Mouse (Mus musculus): ENCODE results near the gene Tlr2. TPM values are rescaled to one million over a fixed set of nuclear protein-coding genes. Genes with fewer than 3 reads are reported as not detected.

Tlr2 gene
- total and polyA plus RNA-seq, 3 experiments: 0.05 TPM; not detected in 2

DNA sequence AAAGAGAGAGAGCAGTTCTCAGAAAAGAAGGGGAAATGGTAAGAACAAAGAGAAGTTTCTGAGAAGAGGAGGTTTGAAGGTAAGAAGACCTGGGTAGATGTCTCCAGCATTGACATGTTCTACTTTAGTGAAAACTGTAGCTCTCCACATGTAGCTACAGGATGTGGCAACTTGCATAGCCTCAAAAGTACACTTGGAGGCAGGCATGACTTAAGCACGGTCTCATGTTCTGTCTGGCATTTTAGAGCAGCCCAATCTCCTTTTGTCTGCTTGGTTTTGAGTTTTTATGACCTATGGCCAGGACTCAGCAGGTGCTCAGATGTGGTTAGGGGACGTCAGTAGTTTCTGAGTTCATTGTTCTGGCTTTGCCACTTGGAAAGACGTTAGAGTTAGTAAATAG, 50.1 kb downstream of the Tlr2 start:
- peaks cover 5% of the 10 kb centered on the region; the same call in 1 of the 2 replicates for H3K27me3 ChIP-seq (ENCODE audit: insufficient read depth, low read length)
- no peak for TF ChIP-seq CTCF (IDR thresholded peaks at IDR 0.05; ENCODE audit: low read depth, low read length)
- TF ChIP-seq GATA2 (IDR thresholded peaks at IDR 0.05; ENCODE audit: borderline replicate concordance, low read depth, low read length): no peak
- no peak for TF ChIP-seq TAL1 (conservative IDR thresholded peaks at IDR 0.05; ENCODE audit: low read depth, low read length)
- no peak for TF ChIP-seq POLR2AphosphoS5 (IDR thresholded peaks at IDR 0.05; ENCODE audit: insufficient replicate concordance, low read depth, low read length)
- TF ChIP-seq GATA1 (IDR thresholded peaks at IDR 0.05; ENCODE audit: borderline replicate concordance, low read length): no peak
- ATAC-seq (ENCODE audit: extremely low read depth, insufficient number of reproducible peaks, low FRiP score, poor library complexity, severe bottlenecking) (no peak), DNase-seq (ENCODE audit: low spot score) (no peak)
- H3K9me3 ChIP-seq (replicated peaks): no peaks in the 10 kb centered on the region
- H3K36me3 ChIP-seq (replicated peaks): no peaks in the 10 kb centered on the region
- H3K4me3 ChIP-seq (ENCODE audit: low read depth, low read length): no peak overlapping the region
- H3K4me1 ChIP-seq (ENCODE audit: insufficient read depth, low read depth, low read length): no peaks in the 10 kb centered on the region; the same call in 1 of the 2 replicates

DNA sequence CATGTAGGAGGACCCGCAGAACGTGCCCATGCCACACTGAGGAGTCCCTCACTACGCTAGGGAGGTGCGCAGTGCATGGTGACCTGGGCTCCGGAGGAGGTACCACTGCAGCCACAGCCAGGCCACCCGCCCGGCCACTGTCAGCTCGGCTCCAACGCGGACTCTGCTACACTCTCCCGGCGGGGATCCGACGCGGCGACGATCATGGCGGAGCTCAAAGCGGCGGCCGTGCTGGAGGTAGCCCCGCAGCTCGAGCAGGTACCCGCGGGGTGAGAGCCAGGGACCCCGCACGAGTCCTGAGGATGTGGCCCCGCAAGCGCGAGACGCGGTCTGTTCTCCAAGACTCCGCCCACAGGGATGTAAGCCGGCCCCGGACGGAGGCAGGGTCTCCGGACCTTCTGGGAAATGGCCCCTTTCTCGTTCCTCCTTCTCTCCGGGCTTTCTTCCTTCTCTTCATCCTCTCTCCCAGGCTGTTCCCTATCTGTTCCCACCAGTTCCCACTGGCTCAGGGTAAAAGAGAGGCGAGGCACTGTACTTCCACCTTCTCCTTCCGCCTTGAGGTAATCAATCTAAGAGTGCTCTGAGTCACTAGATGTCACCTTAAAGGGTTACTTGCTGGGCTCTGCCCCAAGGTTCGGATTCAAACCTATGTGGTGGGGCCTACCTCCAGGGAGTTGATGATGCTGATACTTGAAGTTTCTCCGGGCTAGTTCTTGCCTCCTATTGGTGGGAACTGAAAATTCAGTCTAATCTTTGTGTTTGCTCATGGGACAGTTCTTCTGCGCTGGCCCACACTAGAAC, 51.7 kb downstream of the Tlr2 start:
- peaks cover 5% of the 10 kb centered on the region; the same call in 1 of the 2 replicates for H3K27me3 ChIP-seq (ENCODE audit: insufficient read depth, low read length)
- no peaks in the 10 kb centered on the region; the same call in 1 of the 2 replicates for H3K4me1 ChIP-seq (ENCODE audit: insufficient read depth, low read depth, low read length)
- TF ChIP-seq POLR2AphosphoS5 (IDR thresholded peaks at IDR 0.05; ENCODE audit: insufficient replicate concordance, low read depth, low read length) (no peak), GATA1 (IDR thresholded peaks at IDR 0.05; ENCODE audit: borderline replicate concordance, low read length) (no peak), CTCF (IDR thresholded peaks at IDR 0.05; ENCODE audit: low read depth, low read length) (no peak)
- no peaks in the 10 kb centered on the region for H3K36me3 ChIP-seq (replicated peaks)
- H3K9me3 ChIP-seq (replicated peaks): no peaks in the 10 kb centered on the region
- ATAC-seq (ENCODE audit: extremely low read depth, insufficient number of reproducible peaks, low FRiP score, poor library complexity, severe bottlenecking) (no peak), DNase-seq (ENCODE audit: low spot score) (no peak)
- H3K4me3 ChIP-seq (ENCODE audit: low read depth, low read length): no peak overlapping the region

DNA sequence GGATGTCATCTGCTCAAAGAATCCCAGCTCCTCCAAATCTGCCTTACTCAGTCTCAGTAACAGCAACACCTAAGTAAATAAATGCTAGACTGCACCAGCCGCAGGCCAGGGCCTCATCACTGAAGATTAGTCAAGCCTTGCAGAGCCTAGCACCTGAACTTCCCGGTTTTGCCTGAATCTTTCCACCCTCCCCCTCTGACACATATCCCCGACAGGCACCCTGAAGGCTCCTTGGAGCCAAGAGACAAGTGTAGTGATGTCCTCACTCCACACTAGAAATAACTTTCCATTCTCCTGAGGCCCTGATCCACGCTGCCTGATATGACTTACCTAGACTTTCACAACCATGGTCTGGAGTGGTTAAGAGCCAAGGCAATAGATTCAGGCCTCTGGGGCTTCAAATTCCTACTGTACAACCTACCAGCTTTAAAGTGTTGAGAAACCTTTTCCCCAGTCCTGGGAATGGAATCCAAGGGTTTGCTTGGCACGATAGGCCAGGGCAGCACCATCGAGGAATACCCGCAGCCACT, 53.7 kb downstream of the Tlr2 start:
- Histone ChIP-seq H3K4me3 (ENCODE audit: low read depth, low read length) (no peak overlapping the region), H3K27me3 (ENCODE audit: insufficient read depth, low read length) (peaks cover 5% of the 10 kb centered on the region; the same call in 1 of the 2 replicates), H3K9me3 (replicated peaks) (no peaks in the 10 kb centered on the region), H3K36me3 (replicated peaks) (no peaks in the 10 kb centered on the region), H3K4me1 (ENCODE audit: insufficient read depth, low read depth, low read length) (no peaks in the 10 kb centered on the region; the same call in 1 of the 2 replicates)
- TF ChIP-seq POLR2AphosphoS5 (IDR thresholded peaks at IDR 0.05; ENCODE audit: insufficient replicate concordance, low read depth, low read length) (no peak), CTCF (IDR thresholded peaks at IDR 0.05; ENCODE audit: low read depth, low read length) (no peak), GATA2 (IDR thresholded peaks at IDR 0.05; ENCODE audit: borderline replicate concordance, low read depth, low read length) (no peak), TAL1 (conservative IDR thresholded peaks at IDR 0.05; ENCODE audit: low read depth, low read length) (no peak), GATA1 (IDR thresholded peaks at IDR 0.05; ENCODE audit: borderline replicate concordance, low read length) (no peak)
- no peak for ATAC-seq (ENCODE audit: extremely low read depth, insufficient number of reproducible peaks, low FRiP score, poor library complexity, severe bottlenecking)
- no peak for DNase-seq (ENCODE audit: low spot score)

DNA sequence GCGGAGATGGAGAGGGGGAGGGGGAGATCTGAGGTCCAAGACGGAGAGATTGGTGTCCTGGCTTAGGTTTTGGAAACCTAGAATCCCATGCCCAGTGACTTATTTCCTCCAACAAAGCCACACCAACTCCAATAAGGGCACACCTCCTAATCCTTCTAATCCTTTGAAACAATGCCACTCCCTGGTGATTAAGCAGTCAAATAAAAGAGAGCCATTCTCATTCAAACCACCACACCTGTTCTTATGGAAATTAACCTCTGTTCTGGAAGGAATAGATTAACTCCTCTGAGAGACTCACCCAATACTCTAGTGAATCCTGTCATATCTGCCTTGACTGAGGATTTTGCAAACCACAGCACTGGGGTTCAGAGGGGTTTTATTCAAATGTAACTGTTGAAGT, 54.5 kb downstream of the Tlr2 start:
- H3K27me3 ChIP-seq (ENCODE audit: insufficient read depth, low read length): peaks cover 5% of the 10 kb centered on the region; the same call in 1 of the 2 replicates
- no peaks in the 10 kb centered on the region; the same call in 1 of the 2 replicates for H3K4me1 ChIP-seq (ENCODE audit: insufficient read depth, low read depth, low read length)
- H3K4me3 ChIP-seq (ENCODE audit: low read depth, low read length): no peak overlapping the region
- DNase-seq (ENCODE audit: low spot score) (no peak), ATAC-seq (ENCODE audit: extremely low read depth, insufficient number of reproducible peaks, low FRiP score, poor library complexity, severe bottlenecking) (no peak)
- TF ChIP-seq GATA1 (IDR thresholded peaks at IDR 0.05; ENCODE audit: borderline replicate concordance, low read length) (no peak), CTCF (IDR thresholded peaks at IDR 0.05; ENCODE audit: low read depth, low read length) (no peak), TAL1 (conservative IDR thresholded peaks at IDR 0.05; ENCODE audit: low read depth, low read length) (no peak), POLR2AphosphoS5 (IDR thresholded peaks at IDR 0.05; ENCODE audit: insufficient replicate concordance, low read depth, low read length) (no peak), GATA2 (IDR thresholded peaks at IDR 0.05; ENCODE audit: borderline replicate concordance, low read depth, low read length) (no peak)
- no peaks in the 10 kb centered on the region for H3K9me3 ChIP-seq (replicated peaks)
- H3K36me3 ChIP-seq (replicated peaks): no peaks in the 10 kb centered on the region

Other genes with a start within 250 kb of the Tlr2 start
- gene Sfrp2, start 75.4 kb downstream of the Tlr2 start, total RNA-seq (2014; fragmentation: Nextera tagmentation): not detected in 2 replicates
- 0.06 and 0.11 TPM in 2 replicates for gene Sfrp2, start 75.4 kb downstream of the Tlr2 start, total RNA-seq (2017)
- gene Sfrp2, start 75.4 kb downstream of the Tlr2 start, polyA plus RNA-seq (2012): not detected in 2 replicates
- gene Tmem131l, start 198.4 kb upstream of the Tlr2 start, total RNA-seq (2014; fragmentation: Nextera tagmentation): 60.5 and 97.1 TPM in 2 replicates
- gene Tmem131l, start 198.4 kb upstream of the Tlr2 start, total RNA-seq (2017): 41.3 and 43.4 TPM in 2 replicates
- 35.0 and 37.2 TPM in 2 replicates for gene Tmem131l, start 198.4 kb upstream of the Tlr2 start, polyA plus RNA-seq (2012)